ENCODE assay signal across 29 mouse cellular contexts in the genomic region with DNA sequence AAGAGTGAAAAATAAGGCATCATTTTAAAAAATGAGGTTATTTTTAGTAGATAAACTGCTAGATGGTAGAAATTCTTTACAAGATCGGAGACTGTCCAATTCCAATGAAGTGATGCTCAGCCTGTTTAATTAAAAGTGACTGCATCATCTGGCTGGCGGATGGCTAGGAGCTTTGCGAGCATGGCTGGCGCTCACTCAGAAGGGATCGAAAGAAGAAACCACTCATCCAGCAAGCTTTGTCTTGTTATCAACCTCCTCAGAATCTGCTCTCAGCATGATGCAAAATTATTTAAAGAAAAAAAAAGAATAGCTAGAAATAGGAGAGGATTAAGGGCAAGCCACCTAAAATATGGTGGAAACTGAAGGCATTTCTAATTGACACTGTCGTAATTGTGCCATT. TPM values are rescaled to one million over a fixed set of nuclear protein-coding genes. Genes with fewer than 3 reads are reported as not detected.
A peak's percentile ranks its signal among the peaks of the same experiment; 100 is the strongest.
DNase-seq lines count a peak whose midpoint lies in the region; ATAC-seq and TF ChIP-seq lines count a peak whose summit lies in the region.
"Had no signal": no experiment of that assay in that cellular context is flagged by ENCODE, and none has a peak within 500 bp of the region (broad histone marks: within the 10 kb centered on the region; RNA-seq: fewer than 3 reads in every experiment).

No protein-coding gene starts in this region.

- no peak overlapping the region for H3K9ac ChIP-seq in hindbrain, embryonic 16.5 days (ENCODE audit: low read depth, low read length)
- H3K9ac ChIP-seq in hindbrain, embryonic 14.5 days = no peak overlapping the region
- no peak overlapping the region for H3K9ac ChIP-seq in midbrain, embryonic 13.5 days (replicated peaks)
- no peak overlapping the region for H3K9ac ChIP-seq in midbrain, embryonic 15.5 days
- H3K9ac ChIP-seq: kidney, embryonic 15.5 days; limb, embryonic 12.5 days; liver, postnatal 0 days; neural tube, embryonic 15.5 days had no signal

- H3K4me2 ChIP-seq in hindbrain, embryonic 16.5 days (ENCODE audit: low read length) = no peak overlapping the region; the same call in 1 of the 2 replicates
- no peak overlapping the region for H3K4me2 ChIP-seq in hindbrain, embryonic 14.5 days (replicated peaks)
- H3K4me2 ChIP-seq in midbrain, embryonic 13.5 days (replicated peaks) = no peak overlapping the region
- H3K4me2 ChIP-seq in midbrain, embryonic 15.5 days = no peak overlapping the region; the same call in 1 of the 2 replicates
- H3K4me2 ChIP-seq: kidney, embryonic 15.5 days; limb, embryonic 12.5 days; liver, embryonic 11.5 days; neural tube, embryonic 15.5 days had no signal

- TF ChIP-seq POLR2A in cerebellum, adult 2 months (IDR thresholded peaks at IDR 0.05; ENCODE audit: borderline replicate concordance, insufficient read depth, low read length) = no peak

- no peak overlapping the region for H3K27ac ChIP-seq in cerebellum, adult 2 months (ENCODE audit: insufficient read depth, low read length)
- H3K27ac ChIP-seq in hindbrain, embryonic 16.5 days (ENCODE audit: low read depth, low read length) = no peak overlapping the region
- H3K27ac ChIP-seq in hindbrain, embryonic 14.5 days = no peak overlapping the region
- 0 out of 2 replicates have a peak overlapping the region, but pooled peaks have one; percentile 44 for H3K27ac ChIP-seq in midbrain, embryonic 13.5 days
- no peak overlapping the region for H3K27ac ChIP-seq in midbrain, embryonic 15.5 days
- H3K27ac ChIP-seq: heart, adult 2 months; kidney, embryonic 15.5 days; limb, embryonic 12.5 days; macrophage; neural tube, embryonic 15.5 days had no signal

- H3K27me3 ChIP-seq in cerebellum, adult 2 months (ENCODE audit: control insufficient read depth, insufficient read depth, low read length) = no peaks in the 10 kb centered on the region
- no peaks in the 10 kb centered on the region for H3K27me3 ChIP-seq in hindbrain, embryonic 16.5 days (replicated peaks; ENCODE audit: control insufficient read depth, insufficient read depth, low read length)
- H3K27me3 ChIP-seq in hindbrain, embryonic 14.5 days (ENCODE audit: control insufficient read depth, insufficient read depth, low read length) = no peaks in the 10 kb centered on the region
- H3K27me3 ChIP-seq in midbrain, embryonic 13.5 days = no peaks in the 10 kb centered on the region
- no peaks in the 10 kb centered on the region for H3K27me3 ChIP-seq in midbrain, embryonic 15.5 days (replicated peaks)
- H3K27me3 ChIP-seq: kidney, embryonic 15.5 days; limb, embryonic 12.5 days; neural tube, embryonic 15.5 days had no signal

- no peak overlapping the region for H3K4me3 ChIP-seq in cerebellum, adult 2 months (replicated peaks; ENCODE audit: insufficient read depth, low read depth, low read length)
- no peak overlapping the region for H3K4me3 ChIP-seq in hindbrain, embryonic 16.5 days (ENCODE audit: low read length)
- H3K4me3 ChIP-seq in hindbrain, embryonic 14.5 days (replicated peaks; ENCODE audit: low read length) = no peak overlapping the region
- H3K4me3 ChIP-seq in midbrain, embryonic 13.5 days (replicated peaks) = no peak overlapping the region
- H3K4me3 ChIP-seq in midbrain, embryonic 15.5 days = no peak overlapping the region
- H3K4me3 ChIP-seq: heart, adult 2 months; kidney, embryonic 15.5 days; limb, embryonic 12.5 days; neural tube, embryonic 15.5 days had no signal

- WGBS in cerebellum, adult 2 months = 13% methylated on average over 6 of the region's 6 CpGs
- 64% methylated on average over 6 of the region's 6 CpGs for WGBS in hindbrain, embryonic 16.5 days
- 59% methylated on average over 6 of the region's 6 CpGs for WGBS in hindbrain, embryonic 14.5 days
- 49% methylated on average over 6 of the region's 6 CpGs for WGBS in midbrain, embryonic 13.5 days
- 41% methylated on average over 6 of the region's 6 CpGs for WGBS in midbrain, embryonic 15.5 days

- no peak for TF ChIP-seq CTCF in cerebellum, adult 2 months (IDR thresholded peaks at IDR 0.05; ENCODE audit: borderline replicate concordance, insufficient read depth, low read depth, low read length)

- peak; percentile 45; the same call in 1 of the 2 replicates for ATAC-seq in hindbrain, embryonic 16.5 days
- no peak for ATAC-seq in hindbrain, embryonic 14.5 days (ENCODE audit: low FRiP score)
- ATAC-seq in midbrain, embryonic 13.5 days = peak; percentile 56; the same call in 1 of the 2 replicates
- ATAC-seq in midbrain, embryonic 15.5 days (replicated peaks) = no peak; the same call in 1 of the 2 replicates
- ATAC-seq: forebrain, embryonic 16.5 days; liver, postnatal 0 days; lung, postnatal 0 days had no signal

- DNase-seq in cerebellum, postnatal 10 days = peak; percentile 57 to 64
- no peak for DNase-seq in cerebellum, adult 2 months
- DNase-seq in hindbrain, embryonic 14.5 days (ENCODE audit: low spot score) = no peak
- DNase-seq in telencephalon, adult 2 months (ENCODE audit: low read depth, low spot score) = peak; percentile 15
- DNase-seq in embryo, embryonic 9.5 days (ENCODE audit: extremely low spot score) = no peak
- DNase-seq: adrenal gland, postnatal 10 days; cerebellum, adult 9-10 months; gastrocnemius, postnatal 36 days; heart, adult 2 months; kidney, adult 11 months; kidney, postnatal 4 days; layer of hippocampus, adult 9-11 months; liver, postnatal 0 days; thymus, adult 2 months; thymus, postnatal 4 days had no signal

- H3K36me3 ChIP-seq in hindbrain, embryonic 16.5 days (ENCODE audit: control insufficient read depth, insufficient read depth, low read length) = no peaks in the 10 kb centered on the region
- no peaks in the 10 kb centered on the region for H3K36me3 ChIP-seq in hindbrain, embryonic 14.5 days (replicated peaks; ENCODE audit: control insufficient read depth, insufficient read depth)
- H3K36me3 ChIP-seq in midbrain, embryonic 13.5 days = no peaks in the 10 kb centered on the region
- no peaks in the 10 kb centered on the region for H3K36me3 ChIP-seq in midbrain, embryonic 15.5 days (replicated peaks)
- H3K36me3 ChIP-seq: kidney, embryonic 15.5 days; limb, embryonic 12.5 days; neural tube, embryonic 15.5 days had no signal

- 0 out of 2 replicates have a peak, but pooled peaks cover 5% of the 10 kb centered on the region for H3K9me3 ChIP-seq in hindbrain, embryonic 16.5 days (ENCODE audit: control insufficient read depth, low read length)
- H3K9me3 ChIP-seq in hindbrain, embryonic 14.5 days (ENCODE audit: control insufficient read depth, low read length) = no peaks in the 10 kb centered on the region
- H3K9me3 ChIP-seq in midbrain, embryonic 13.5 days = peaks cover 5% of the 10 kb centered on the region; the same call in 1 of the 2 replicates
- no peaks in the 10 kb centered on the region for H3K9me3 ChIP-seq in midbrain, embryonic 15.5 days
- H3K9me3 ChIP-seq: neural tube, embryonic 15.5 days had no signal

- no peaks in the 10 kb centered on the region for H3K4me1 ChIP-seq in cerebellum, adult 2 months (ENCODE audit: control insufficient read depth, insufficient read depth, low read length)
- no peaks in the 10 kb centered on the region for H3K4me1 ChIP-seq in hindbrain, embryonic 16.5 days (ENCODE audit: control insufficient read depth, insufficient read depth, low read depth, low read length)
- no peaks in the 10 kb centered on the region for H3K4me1 ChIP-seq in hindbrain, embryonic 14.5 days (replicated peaks; ENCODE audit: control insufficient read depth, insufficient read depth, low read length)
- H3K4me1 ChIP-seq in midbrain, embryonic 13.5 days (replicated peaks) = 0 out of 2 replicates have a peak, but pooled peaks cover 3% of the 10 kb centered on the region
- H3K4me1 ChIP-seq in midbrain, embryonic 15.5 days = no peaks in the 10 kb centered on the region
- H3K4me1 ChIP-seq: kidney, embryonic 15.5 days; limb, embryonic 12.5 days; neural tube, embryonic 15.5 days had no signal

RNA-seq across cellular contexts. Expression of a gene that starts 3.3 kb away (rescaled TPM):
- polyA plus RNA-seq in cerebellum, adult 2 months (2012; rRNA removed) = not detected in 2 replicates
- not detected in 2 replicates for polyA plus RNA-seq in hindbrain, embryonic 16.5 days (2015; fragmentation: Nextera tagmentation; extraction: Ambion mirVana)
- polyA plus RNA-seq in hindbrain, embryonic 14.5 days (2014; fragmentation: Nextera tagmentation; extraction: Ambion mirVana) = not detected in 2 replicates
- polyA plus RNA-seq in midbrain, embryonic 13.5 days (2015; fragmentation: Nextera tagmentation; extraction: Ambion mirVana) = not detected in 2 replicates
- not detected in 2 replicates for polyA plus RNA-seq in midbrain, embryonic 15.5 days (2015; fragmentation: Nextera tagmentation; extraction: Ambion mirVana)
- polyA plus RNA-seq: embryonic facial prominence, embryonic 14.5 days; forebrain, embryonic 16.5 days; heart, adult 2 months; heart, embryonic 14.5 days; kidney, embryonic 15.5 days; limb, embryonic 12.5 days; liver, embryonic 11.5 days; liver, postnatal 0 days; lung, postnatal 0 days; macrophage; neural tube, embryonic 15.5 days; small intestine, adult 2 months; stomach, embryonic 16.5 days; thymus, adult 2 months had no signal

RNA-seq across cellular contexts. Expression of a gene that starts 56.2 kb away (rescaled TPM):
- 0.07 and 0.08 TPM in 2 replicates for polyA plus RNA-seq in cerebellum, adult 2 months (2012; rRNA removed)
- polyA plus RNA-seq in hindbrain, embryonic 16.5 days (2015; fragmentation: Nextera tagmentation; extraction: Ambion mirVana) = 10.5 and 10.8 TPM in 2 replicates
- polyA plus RNA-seq in hindbrain, embryonic 14.5 days (2014; fragmentation: Nextera tagmentation; extraction: Ambion mirVana) = 11.1 and 11.4 TPM in 2 replicates
- 29.2 and 31.4 TPM in 2 replicates for polyA plus RNA-seq in midbrain, embryonic 13.5 days (2015; fragmentation: Nextera tagmentation; extraction: Ambion mirVana)
- polyA plus RNA-seq in midbrain, embryonic 15.5 days (2015; fragmentation: Nextera tagmentation; extraction: Ambion mirVana) = 8.2 and 9.1 TPM in 2 replicates

Comparison
In these comparisons a context has a peak if more than half of its experiments do, and no peak if none do; other contexts are left out.
1. DNase-seq: peak in cerebellum, postnatal 10 days (2 of 2) and telencephalon, adult 2 months (single experiment); none in cerebellum, adult 2 months (0 of 2), hindbrain, embryonic 14.5 days (single experiment) and embryo, embryonic 9.5 days (single experiment).
2. ATAC-seq: peak in hindbrain, embryonic 16.5 days (single experiment) and midbrain, embryonic 13.5 days (single experiment); none in hindbrain, embryonic 14.5 days (single experiment) and midbrain, embryonic 15.5 days (single experiment).